Mouse (Mus musculus) embryonic facial prominence, embryonic 14.5 days (tissue): ENCODE data around the gene Cog7. TPM values are rescaled to one million over a fixed set of nuclear protein-coding genes. Genes with fewer than 3 reads are reported as not detected.

Source experiments
- ATAC-seq: fragments of 200-750 bp; cut with Nextera tagmentation; 2 replicates; pipeline ENCODE4 v1.8.0; 2017; ENCODE audit warnings: low read depth, moderate number of reproducible peaks, moderate TSS enrichment
- DNase-seq: peaks from one replicate; pipeline ENCODE4 v3.0.0-alpha.2; 2015; ENCODE audit warnings: low spot score
- H3K27ac ChIP-seq: fragments of 300-500 bp; sonication (generic); replicated peaks from 2 replicates; pipeline ENCODE4 v1.5.1; 2014; ENCODE audit warnings: low read depth, mild to moderate bottlenecking, low read length, moderate library complexity
- H3K27me3 ChIP-seq: fragments of 300-500 bp; sonication (generic); replicated peaks from 2 replicates; pipeline ENCODE4 v1.6.1; 2014; ENCODE audit warnings: low read length; ENCODE audit not compliant: control insufficient read depth, insufficient read depth
- H3K36me3 ChIP-seq: fragments of 300-500 bp; sonication (generic); 2 replicates; pipeline ENCODE4 v1.6.1; 2014; ENCODE audit warnings: low read length, mixed read lengths; ENCODE audit not compliant: control insufficient read depth, insufficient read depth
- H3K4me1 ChIP-seq: fragments of 300-500 bp; sonication (generic); 2 replicates; pipeline ENCODE4 v1.6.1; 2014; ENCODE audit warnings: antibody characterized with exemption, low read length; ENCODE audit not compliant: control insufficient read depth, insufficient read depth
- H3K4me2 ChIP-seq: fragments of 300-500 bp; sonication (generic); 2 replicates; pipeline ENCODE4 v1.6.1; 2014; ENCODE audit warnings: low read depth, mild to moderate bottlenecking, low read length, moderate library complexity, mixed read lengths
- H3K4me3 ChIP-seq: fragments of 300-500 bp; sonication (generic); 2 replicates; pipeline ENCODE4 v1.5.1; 2014; ENCODE audit warnings: low read depth, mild to moderate bottlenecking, low read length
- H3K9ac ChIP-seq: fragments of 300-500 bp; sonication (generic); 2 replicates; pipeline ENCODE4 v1.6.1; 2014; ENCODE audit warnings: low read depth, mild to moderate bottlenecking, low read length, moderate library complexity, mixed read lengths
- H3K9me3 ChIP-seq: fragments of 300-500 bp; sonication (generic); 2 replicates; pipeline ENCODE4 v1.6.1; 2016; ENCODE audit warnings: low read length; ENCODE audit not compliant: control insufficient read depth
- WGBS: fragments of 180-500 bp; shearing (Covaris S2); extraction: QIAGEN DNeasy Blood & Tissue Kit; methylation state at CpG from one replicate; pipeline ENCODE4 v1.1.7; 2014; 5-methylcytosine and 5-hydroxymethylcytosine counted together
- polyA plus RNA-seq: library from polyadenylated mRNA; unstranded; fragments of >200 nt; fragmentation: Nextera tagmentation; extraction: Ambion mirVana; gene quantifications from 2 replicates; pipeline ENCODE4 v1.2.1, GENCODE M21; 2014

Cog7 gene
- polyA plus RNA-seq, 1 experiment from 2014 or later = 11.4 TPM

DNA sequence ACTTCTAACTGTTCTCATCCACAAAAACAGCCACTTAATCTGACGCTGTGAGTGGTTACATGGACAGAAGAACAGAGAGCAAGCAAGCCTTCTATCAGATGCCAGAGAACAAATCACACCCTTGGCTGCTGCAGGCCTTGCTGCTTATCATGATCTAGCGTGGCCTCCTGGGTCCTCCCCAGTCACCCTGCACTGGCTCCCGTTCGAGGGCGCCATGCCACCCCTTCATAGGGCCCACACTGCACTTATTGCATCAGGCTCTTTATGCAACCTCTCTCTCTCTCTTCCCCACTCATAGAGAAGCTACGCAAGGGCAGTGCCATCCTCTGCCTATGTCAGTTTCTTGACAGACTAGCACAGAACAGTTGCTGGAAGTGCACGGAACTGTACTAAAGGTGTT lies 15.3 kb downstream of the Cog7 start:
- DNase-seq = no peak
- no peaks in the 10 kb centered on the region for H3K4me1 ChIP-seq
- no peaks in the 10 kb centered on the region for H3K27me3 ChIP-seq
- no peaks in the 10 kb centered on the region for H3K9me3 ChIP-seq
- peaks cover 49% of the 10 kb centered on the region for H3K36me3 ChIP-seq
- WGBS = 87% methylated on average over 7 of the region's 7 CpGs
- no peak overlapping the region for H3K27ac ChIP-seq
- no peak for ATAC-seq
- no peak overlapping the region for H3K9ac ChIP-seq
- H3K4me3 ChIP-seq = no peak overlapping the region
- H3K4me2 ChIP-seq = no peak overlapping the region

DNA sequence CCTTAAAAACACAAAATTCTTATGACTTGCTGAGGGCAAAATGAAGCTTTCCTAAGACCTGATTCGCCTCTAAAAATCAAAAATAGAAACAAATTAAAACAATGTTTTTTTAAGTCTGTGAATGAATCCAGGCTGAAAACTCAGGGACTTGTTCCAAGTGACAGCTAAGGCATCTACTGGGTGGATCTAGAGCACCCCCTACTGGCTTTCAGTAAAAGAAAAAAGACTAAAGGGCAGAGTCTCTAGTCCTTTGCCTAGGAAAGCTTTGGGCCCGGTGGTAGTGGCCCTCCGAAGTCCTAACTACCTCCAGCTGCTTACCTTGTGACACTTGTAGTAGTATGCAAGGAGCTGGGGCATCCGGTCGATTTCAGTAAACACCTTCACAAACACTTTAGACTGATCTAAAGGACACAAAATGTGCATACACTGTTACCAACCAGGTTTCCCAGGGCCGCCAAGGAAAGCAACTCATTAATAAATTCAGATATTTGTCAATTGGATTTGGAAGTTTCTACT lies 17.6 kb downstream of the Cog7 start:
- Histone ChIP-seq H3K4me1 (no peaks in the 10 kb centered on the region), H3K27me3 (no peaks in the 10 kb centered on the region), H3K9ac (no peak overlapping the region), H3K27ac (no peak overlapping the region), H3K36me3 (peaks cover 39% of the 10 kb centered on the region), H3K4me2 (no peak overlapping the region), H3K9me3 (no peaks in the 10 kb centered on the region), H3K4me3 (no peak overlapping the region)
- ATAC-seq (no peak), DNase-seq (peak; percentile 68)
- WGBS = 60% methylated on average over 6 of the region's 6 CpGs

DNA sequence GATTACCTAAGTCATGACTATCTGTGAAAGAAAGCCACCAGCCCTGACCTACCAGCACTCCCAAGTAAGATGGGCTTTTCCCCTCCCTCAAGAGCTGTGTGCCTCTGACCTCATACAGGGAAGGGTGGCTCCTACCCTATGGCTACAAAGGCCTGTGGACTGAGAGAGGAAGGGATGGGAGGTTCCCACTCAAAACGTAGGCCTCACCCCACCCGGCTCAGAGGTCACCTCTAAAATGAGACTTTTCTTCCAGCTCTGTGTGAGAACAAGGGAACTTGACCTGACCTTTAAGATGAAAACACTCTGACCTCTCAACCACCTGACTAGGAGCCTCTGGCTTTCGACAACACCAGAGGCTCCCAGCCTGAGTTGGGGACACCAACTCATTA lies 18.9 kb downstream of the Cog7 start:
- Histone ChIP-seq H3K9ac (no peak overlapping the region), H3K36me3 (peaks cover 32% of the 10 kb centered on the region), H3K4me2 (no peak overlapping the region), H3K4me3 (no peak overlapping the region), H3K4me1 (no peaks in the 10 kb centered on the region), H3K9me3 (no peaks in the 10 kb centered on the region), H3K27me3 (no peaks in the 10 kb centered on the region), H3K27ac (no peak overlapping the region)
- ATAC-seq (no peak), DNase-seq (no peak)
- WGBS = 73% methylated on average over 3 of the region's 3 CpGs

DNA sequence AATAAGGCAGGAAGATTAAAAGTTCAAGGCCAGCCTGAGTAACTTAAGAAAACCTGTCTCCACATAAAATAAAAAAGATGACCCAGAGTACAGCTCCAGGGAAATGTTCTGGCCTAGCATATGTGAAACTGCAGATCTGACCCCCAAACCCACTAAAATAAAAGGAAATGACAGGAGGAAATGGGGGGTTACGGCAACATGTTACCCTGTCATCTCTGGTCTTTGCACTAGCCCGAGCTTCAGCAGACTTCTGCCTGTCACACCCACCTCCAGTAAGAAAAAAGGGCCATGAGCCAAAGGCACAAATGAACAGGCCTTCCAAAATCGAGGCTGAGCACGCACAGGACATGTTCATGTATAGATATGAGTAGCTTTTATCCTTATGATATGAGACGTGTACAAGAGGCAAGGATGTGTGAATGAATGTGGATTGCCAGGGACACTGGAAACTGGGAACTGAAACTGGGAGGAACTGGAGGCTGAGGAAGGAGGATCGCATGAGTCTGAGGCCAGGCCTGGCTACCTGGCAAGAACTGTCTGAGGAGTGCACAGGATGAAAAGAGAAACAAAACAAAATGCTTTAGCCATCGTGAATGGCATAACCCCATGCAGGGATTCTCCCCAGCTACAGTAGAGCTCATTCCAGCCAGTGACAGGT lies 19.5 kb downstream of the Cog7 start:
- Histone ChIP-seq H3K4me1 (no peaks in the 10 kb centered on the region), H3K4me2 (no peak overlapping the region), H3K9me3 (no peaks in the 10 kb centered on the region), H3K9ac (no peak overlapping the region), H3K27me3 (no peaks in the 10 kb centered on the region), H3K27ac (no peak overlapping the region), H3K36me3 (peaks cover 33% of the 10 kb centered on the region), H3K4me3 (no peak overlapping the region)
- 83% methylated on average over 7 of the region's 7 CpGs for WGBS
- no peak for DNase-seq
- no peak for ATAC-seq

DNA sequence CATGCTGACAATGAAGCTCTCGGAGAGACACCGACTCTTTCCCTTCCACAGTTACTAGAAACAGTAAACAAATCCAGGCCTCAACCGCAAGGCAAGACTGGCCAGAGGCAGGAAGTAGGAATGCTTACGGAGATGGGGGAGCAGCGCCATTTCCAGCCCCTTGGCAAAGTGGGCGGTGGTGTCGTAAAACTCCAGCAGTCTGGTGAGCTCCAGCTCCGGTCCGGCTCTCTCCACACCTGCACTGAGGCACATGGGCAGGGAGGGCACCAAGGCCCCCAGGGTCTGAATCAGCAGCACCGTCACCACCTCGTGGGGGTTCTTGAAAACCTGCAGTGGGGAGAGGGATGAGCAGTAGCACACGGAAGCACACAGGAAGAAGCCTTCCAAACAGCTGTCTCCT lies 25.7 kb downstream of the Cog7 start:
- Histone ChIP-seq H3K27me3 (no peaks in the 10 kb centered on the region), H3K9ac (no peak overlapping the region), H3K4me2 (no peak overlapping the region), H3K36me3 (peaks cover 31% of the 10 kb centered on the region), H3K4me1 (no peaks in the 10 kb centered on the region), H3K27ac (peak overlapping the region; percentile 48; the same call in 1 of the 2 replicates), H3K9me3 (no peaks in the 10 kb centered on the region), H3K4me3 (no peak overlapping the region)
- 67% methylated on average over 12 of the region's 12 CpGs for WGBS
- no peak for ATAC-seq
- no peak for DNase-seq

DNA sequence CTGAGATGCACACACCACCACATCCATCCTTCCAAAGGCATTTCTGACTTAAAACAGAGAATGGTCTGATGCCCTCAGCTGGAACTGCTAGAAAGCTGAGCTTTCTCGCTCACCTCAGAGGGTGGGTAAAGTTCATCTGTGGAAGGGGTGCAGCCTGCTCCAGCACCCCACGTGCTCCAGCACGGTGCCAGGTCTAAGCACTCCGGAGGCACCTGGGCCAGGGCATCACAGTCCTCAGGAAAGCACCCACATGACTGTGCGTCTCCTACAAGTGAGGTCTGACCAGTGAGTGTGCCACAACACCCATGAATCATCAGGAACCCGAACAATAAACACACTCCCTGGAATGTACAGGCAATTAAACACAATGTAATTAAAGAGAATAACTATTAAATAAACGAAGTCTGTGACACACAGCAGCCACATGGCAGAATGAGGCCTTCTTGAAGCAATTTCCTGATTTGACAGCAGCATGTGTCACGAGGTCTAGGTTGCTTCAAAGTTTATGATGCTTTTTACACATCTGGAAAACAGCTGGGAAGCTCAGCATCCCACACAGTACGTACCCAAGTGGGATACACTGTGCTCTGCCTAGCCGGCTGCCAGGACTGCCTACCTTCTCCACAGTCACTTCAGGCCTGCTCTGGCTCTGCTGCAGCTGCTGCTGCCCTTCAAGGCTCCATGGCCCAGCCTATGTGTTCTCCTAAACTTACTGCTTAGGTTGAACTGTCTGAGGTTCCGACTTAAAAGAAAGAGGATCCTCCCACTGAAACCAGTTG lies 26.4 kb downstream of the Cog7 start:
- H3K4me2 ChIP-seq = no peak overlapping the region
- H3K9ac ChIP-seq = no peak overlapping the region
- H3K27ac ChIP-seq = peak overlapping the region; percentile 48; the same call in 1 of the 2 replicates
- H3K9me3 ChIP-seq = no peaks in the 10 kb centered on the region
- no peaks in the 10 kb centered on the region for H3K4me1 ChIP-seq
- peaks cover 31% of the 10 kb centered on the region for H3K36me3 ChIP-seq
- no peak overlapping the region for H3K4me3 ChIP-seq
- 70% methylated on average over 11 of the region's 11 CpGs for WGBS
- no peaks in the 10 kb centered on the region for H3K27me3 ChIP-seq
- peak; percentile 68; the same call in 1 of the 2 replicates for ATAC-seq
- DNase-seq = peak; percentile 48

DNA sequence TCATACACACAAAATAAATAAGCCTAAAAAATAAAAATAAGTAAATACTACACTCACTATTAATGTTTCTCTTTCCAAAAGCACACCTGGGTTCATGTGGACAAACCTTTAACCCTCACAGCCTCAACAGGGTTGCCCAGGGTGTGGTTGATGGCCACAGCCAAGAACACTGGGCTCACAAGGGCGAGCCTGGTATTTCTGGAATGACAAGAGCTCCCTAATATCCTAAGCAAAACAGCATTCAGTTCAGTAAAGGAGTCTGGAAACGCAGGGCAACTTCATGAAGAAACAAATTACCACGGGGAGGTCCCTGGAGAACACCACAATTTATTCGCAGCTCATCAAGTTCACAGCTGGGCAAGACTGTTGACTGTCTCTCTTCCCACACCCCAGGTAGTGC lies 34.0 kb downstream of the Cog7 start:
- ATAC-seq (no peak), DNase-seq (no peak)
- Histone ChIP-seq H3K27ac (no peak overlapping the region), H3K4me1 (no peaks in the 10 kb centered on the region), H3K36me3 (peaks cover 31% of the 10 kb centered on the region), H3K4me2 (no peak overlapping the region), H3K9ac (no peak overlapping the region), H3K27me3 (no peaks in the 10 kb centered on the region), H3K9me3 (no peaks in the 10 kb centered on the region), H3K4me3 (no peak overlapping the region)
- WGBS = 59% methylated on average over 4 of the region's 4 CpGs

DNA sequence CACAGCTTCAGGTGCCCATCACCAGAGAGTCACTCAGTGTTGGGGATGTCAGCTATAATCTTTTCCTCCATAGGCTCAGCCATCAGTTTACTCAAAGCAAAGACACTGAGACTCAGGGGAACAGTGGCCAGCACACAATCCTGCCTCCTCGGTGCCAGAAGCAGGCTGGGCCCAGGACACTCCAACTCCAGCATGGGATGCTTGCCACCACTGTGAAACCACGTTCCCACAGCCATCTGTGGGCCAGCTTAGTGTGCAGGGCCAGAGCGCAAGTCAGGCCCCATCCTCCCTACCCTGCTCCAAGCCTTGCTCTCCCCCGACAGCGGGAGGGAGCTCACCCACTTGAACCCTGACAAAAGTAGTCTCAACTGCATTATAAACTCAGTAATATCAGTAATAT lies 35.3 kb downstream of the Cog7 start:
- DNase-seq (no peak), ATAC-seq (no peak)
- Histone ChIP-seq H3K27ac (no peak overlapping the region), H3K4me1 (no peaks in the 10 kb centered on the region), H3K9me3 (no peaks in the 10 kb centered on the region), H3K4me3 (no peak overlapping the region), H3K9ac (no peak overlapping the region), H3K4me2 (no peak overlapping the region), H3K27me3 (no peaks in the 10 kb centered on the region), H3K36me3 (peaks cover 39% of the 10 kb centered on the region)
- WGBS = 78% methylated on average over 5 of the region's 5 CpGs
